Mouse (Mus musculus) hindbrain, embryonic 16.5 days (tissue): ENCODE measurements around the gene Sema3b. TPM values are rescaled to one million over a fixed set of nuclear protein-coding genes. Genes with fewer than 3 reads are reported as not detected.

ENCODE experiments used
- ATAC-seq: fragments of 200-750 bp; cut with Nextera tagmentation; 2 replicates; pipeline ENCODE4 v1.8.0; 2017; ENCODE audit warnings: moderate TSS enrichment, moderate library complexity
- H3K27ac ChIP-seq: fragments of 300-500 bp; sonication (generic); 2 replicates; pipeline ENCODE4 v1.5.1; 2014; ENCODE audit warnings: low read depth, mild to moderate bottlenecking, control low read depth, low read length, moderate library complexity
- H3K27me3 ChIP-seq: fragments of 300-500 bp; sonication (generic); replicated peaks from 2 replicates; pipeline ENCODE4 v1.6.1; 2014; ENCODE audit warnings: low read length; ENCODE audit not compliant: control insufficient read depth, insufficient read depth
- H3K36me3 ChIP-seq: fragments of 300-500 bp; sonication (generic); 2 replicates; pipeline ENCODE4 v1.6.1; 2014; ENCODE audit warnings: mild to moderate bottlenecking, low read length, moderate library complexity, mixed read lengths; ENCODE audit not compliant: control insufficient read depth, insufficient read depth
- H3K4me1 ChIP-seq: fragments of 300-500 bp; sonication (generic); 2 replicates; pipeline ENCODE4 v1.6.1; 2014; ENCODE audit warnings: low read depth, low read length; ENCODE audit not compliant: control insufficient read depth, insufficient read depth
- H3K4me2 ChIP-seq: fragments of 300-500 bp; sonication (generic); 2 replicates; pipeline ENCODE4 v1.6.1; 2014; ENCODE audit warnings: mild to moderate bottlenecking, low read length, control low read depth, moderate library complexity
- H3K4me3 ChIP-seq: fragments of 300-500 bp; sonication (generic); 2 replicates; pipeline ENCODE4 v1.5.1; 2014; ENCODE audit warnings: mild to moderate bottlenecking, low read length, control low read depth, moderate library complexity
- H3K9ac ChIP-seq: fragments of 300-500 bp; sonication (generic); 2 replicates; pipeline ENCODE4 v1.6.1; 2014; ENCODE audit warnings: low read depth, mild to moderate bottlenecking, control low read depth, low read length, moderate library complexity
- H3K9me3 ChIP-seq: fragments of 300-500 bp; sonication (generic); 2 replicates; pipeline ENCODE4 v1.6.1; 2014; ENCODE audit warnings: mild to moderate bottlenecking, low read length, moderate library complexity; ENCODE audit not compliant: control insufficient read depth
- WGBS: fragments of 180-500 bp; shearing (Covaris S2); extraction: QIAGEN DNeasy Blood & Tissue Kit; methylation state at CpG from one replicate; pipeline ENCODE4 v1.1.7; 2014; 5-methylcytosine and 5-hydroxymethylcytosine counted together
- polyA plus RNA-seq: library from polyadenylated mRNA; unstranded; fragments of >200 nt; fragmentation: Nextera tagmentation; extraction: Ambion mirVana; gene quantifications from 2 replicates; pipeline ENCODE4 v1.2.1, GENCODE M21; 2015

Gene Sema3b
- polyA plus RNA-seq, 1 experiment from 2014 or later: 7.0 TPM

- Histone ChIP-seq H3K36me3 (no peaks in the 10 kb centered on the region), H3K9me3 (no peaks in the 10 kb centered on the region), H3K27ac (peak within 1 kb of the TSS; percentile 14; the same call in 1 of the 2 replicates), H3K4me1 (peaks cover 38% of the 10 kb centered on the region), H3K4me3 (peak within 1 kb of the TSS; percentile 43), H3K27me3 (peaks cover 24% of the 10 kb centered on the region), H3K4me2 (peak within 1 kb of the TSS; percentile 73), H3K9ac (peak within 1 kb of the TSS; percentile 68)
- WGBS: 3% methylated on average over 57 of the region's 63 CpGs
- no peak for ATAC-seq
Observed at GRCm38 (mm10) chr9:107551117-107551889, 57.7 kb downstream of the Sema3b start, which contains the start of gene Rassf1. Rassf1 (plus strand) TSS chr9:107551555.

- peaks cover 31% of the 10 kb centered on the region for H3K4me1 ChIP-seq
- H3K4me3 ChIP-seq: peak overlapping the region; percentile 43; the same call in 1 of the 2 replicates
- H3K27me3 ChIP-seq: peaks cover 24% of the 10 kb centered on the region
- H3K4me2 ChIP-seq: peak overlapping the region; percentile 73
- WGBS: 33% methylated on average over 23 of the region's 23 CpGs
- no peak overlapping the region for H3K9ac ChIP-seq
- H3K9me3 ChIP-seq: no peaks in the 10 kb centered on the region
- no peak for ATAC-seq
- no peak overlapping the region for H3K27ac ChIP-seq
- no peaks in the 10 kb centered on the region for H3K36me3 ChIP-seq
Observed at GRCm38 (mm10) chr9:107550491-107551116, 58.4 kb downstream of the Sema3b start.

DNA sequence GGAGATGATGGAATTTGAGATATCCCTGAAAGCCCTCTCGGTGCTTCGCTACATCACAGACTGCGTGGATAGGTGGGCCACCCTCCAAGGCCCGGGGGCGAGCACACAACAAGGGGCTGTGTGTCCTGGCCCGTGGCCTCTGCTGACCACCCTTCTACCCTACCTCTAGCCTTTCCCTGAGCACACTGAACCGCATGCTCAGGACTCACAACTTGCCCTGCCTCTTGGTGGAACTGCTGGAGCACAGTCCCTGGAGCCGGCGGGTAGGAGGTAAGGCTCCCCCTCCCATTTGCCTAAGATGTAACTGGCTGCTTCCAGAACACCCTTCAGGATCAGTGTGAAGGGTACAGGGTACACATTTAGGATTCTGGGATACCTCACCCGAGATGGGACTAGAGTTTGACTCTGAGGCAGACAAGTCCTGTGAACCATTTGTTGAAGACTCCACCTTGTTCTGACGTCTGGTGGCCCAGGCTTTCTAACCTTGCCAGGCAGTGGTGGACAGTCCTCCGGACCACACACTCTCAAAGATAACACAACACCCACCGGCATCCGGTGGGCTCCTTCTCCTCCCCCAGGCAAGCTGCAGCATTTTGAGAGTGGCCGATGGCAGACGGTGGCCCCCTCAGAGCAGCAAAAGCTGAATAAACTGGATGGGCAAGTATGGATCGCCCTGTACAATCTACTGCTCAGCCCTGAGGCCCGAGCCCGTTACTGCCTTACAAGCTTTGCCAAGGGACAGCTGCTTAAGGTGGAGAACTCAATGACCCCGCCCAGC is 59.5 kb downstream of the Sema3b start:
- Histone ChIP-seq H3K27me3 (peaks cover 24% of the 10 kb centered on the region), H3K27ac (no peak overlapping the region), H3K9ac (no peak overlapping the region), H3K36me3 (peaks cover 5% of the 10 kb centered on the region), H3K4me3 (no peak overlapping the region), H3K4me2 (no peak overlapping the region), H3K4me1 (peaks cover 32% of the 10 kb centered on the region), H3K9me3 (no peaks in the 10 kb centered on the region)
- WGBS: 85% methylated on average over 20 of the region's 20 CpGs
- no peak for ATAC-seq

DNA sequence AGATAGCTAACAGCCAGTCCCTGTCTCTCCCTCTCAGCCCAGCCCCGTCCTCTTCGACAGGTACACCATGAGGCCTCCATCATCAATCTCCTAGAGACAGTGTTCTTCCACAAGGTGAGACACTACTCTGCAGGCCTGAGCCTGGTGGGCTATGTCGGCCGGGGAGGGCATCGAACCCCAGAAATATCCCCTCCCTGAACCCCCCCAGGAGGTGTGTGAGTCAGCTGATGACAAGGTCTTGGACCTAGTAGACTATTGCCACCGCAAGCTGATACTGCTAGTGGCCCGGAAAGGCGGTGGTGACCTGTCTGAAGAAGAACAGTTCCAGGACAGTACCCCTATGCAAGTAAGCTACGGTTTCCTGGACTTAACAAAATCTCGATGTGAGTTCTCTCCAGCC is 60.2 kb downstream of the Sema3b start:
- Histone ChIP-seq H3K9me3 (no peaks in the 10 kb centered on the region), H3K36me3 (peaks cover 12% of the 10 kb centered on the region), H3K4me2 (no peak overlapping the region), H3K4me1 (peaks cover 31% of the 10 kb centered on the region), H3K4me3 (no peak overlapping the region), H3K27me3 (peaks cover 24% of the 10 kb centered on the region), H3K9ac (no peak overlapping the region), H3K27ac (no peak overlapping the region)
- 91% methylated on average over 10 of the region's 10 CpGs for WGBS
- ATAC-seq: no peak

- Histone ChIP-seq H3K9ac (no peak overlapping the region), H3K27me3 (peaks cover 23% of the 10 kb centered on the region), H3K36me3 (peaks cover 12% of the 10 kb centered on the region), H3K4me2 (no peak overlapping the region), H3K27ac (no peak overlapping the region), H3K4me1 (peaks cover 28% of the 10 kb centered on the region), H3K9me3 (no peaks in the 10 kb centered on the region), H3K4me3 (no peak overlapping the region)
- ATAC-seq: no peak
- 81% methylated on average over 5 of the region's 5 CpGs for WGBS
Observed at GRCm38 (mm10) chr9:107547957-107548356, 61.1 kb downstream of the Sema3b start.

Other genes starting within 250 kb of the Sema3b start
- gene Cacna2d2, start 209.6 kb downstream of the Sema3b start, polyA plus RNA-seq: 8.1 and 9.0 TPM in 2 replicates
- 45.7 and 46.0 TPM in 2 replicates for gene Tmem115, start 75.3 kb downstream of the Sema3b start, polyA plus RNA-seq
- 51.4 and 59.0 TPM in 2 replicates for gene Cyb561d2, start 67.0 kb downstream of the Sema3b start, polyA plus RNA-seq
- 75.8 and 78.6 TPM in 2 replicates for gene Nprl2, start 67.0 kb downstream of the Sema3b start, polyA plus RNA-seq
- 3.3 and 4.4 TPM in 2 replicates for gene Zmynd10, start 61.9 kb downstream of the Sema3b start, polyA plus RNA-seq
- gene Rassf1, start 57.7 kb downstream of the Sema3b start, polyA plus RNA-seq: 45.8 and 46.6 TPM in 2 replicates
- 125 and 134 TPM in 2 replicates for gene Tusc2, start 46.0 kb downstream of the Sema3b start, polyA plus RNA-seq
- gene Hyal2, start 41.3 kb downstream of the Sema3b start, polyA plus RNA-seq: 60.1 and 68.5 TPM in 2 replicates
- 6.4 and 8.3 TPM in 2 replicates for gene Hyal1, start 32.3 kb downstream of the Sema3b start, polyA plus RNA-seq
- 17.1 and 22.7 TPM in 2 replicates for gene Naa80, start 30.3 kb downstream of the Sema3b start, polyA plus RNA-seq
- 2.7 and 2.9 TPM in 2 replicates for gene Hyal3, start 28.4 kb downstream of the Sema3b start, polyA plus RNA-seq
- gene Ifrd2, start 21.6 kb downstream of the Sema3b start, polyA plus RNA-seq: 13.5 and 16.9 TPM in 2 replicates
- gene Gnai2, start 26.1 kb upstream of the Sema3b start, polyA plus RNA-seq: 302 and 317 TPM in 2 replicates
- 53.2 and 55.0 TPM in 2 replicates for gene Slc38a3, start 60.3 kb upstream of the Sema3b start, polyA plus RNA-seq
- 1.3 and 2.7 TPM in 2 replicates for gene Gnat1, start 70.5 kb upstream of the Sema3b start, polyA plus RNA-seq
- gene Sema3f, start 101.2 kb upstream of the Sema3b start, polyA plus RNA-seq: 10.0 and 13.0 TPM in 2 replicates
- 210 and 236 TPM in 2 replicates for gene Rbm5, start 161.8 kb upstream of the Sema3b start, polyA plus RNA-seq